Mouse (Mus musculus): ENCODE measurements around the gene Lgals4. TPM values are rescaled to one million over a fixed set of nuclear protein-coding genes. Genes with fewer than 3 reads are reported as not detected.

The Lgals4 gene
- polyA plus RNA-seq, 2 experiments = 0.98 to 2.3 TPM

DNA sequence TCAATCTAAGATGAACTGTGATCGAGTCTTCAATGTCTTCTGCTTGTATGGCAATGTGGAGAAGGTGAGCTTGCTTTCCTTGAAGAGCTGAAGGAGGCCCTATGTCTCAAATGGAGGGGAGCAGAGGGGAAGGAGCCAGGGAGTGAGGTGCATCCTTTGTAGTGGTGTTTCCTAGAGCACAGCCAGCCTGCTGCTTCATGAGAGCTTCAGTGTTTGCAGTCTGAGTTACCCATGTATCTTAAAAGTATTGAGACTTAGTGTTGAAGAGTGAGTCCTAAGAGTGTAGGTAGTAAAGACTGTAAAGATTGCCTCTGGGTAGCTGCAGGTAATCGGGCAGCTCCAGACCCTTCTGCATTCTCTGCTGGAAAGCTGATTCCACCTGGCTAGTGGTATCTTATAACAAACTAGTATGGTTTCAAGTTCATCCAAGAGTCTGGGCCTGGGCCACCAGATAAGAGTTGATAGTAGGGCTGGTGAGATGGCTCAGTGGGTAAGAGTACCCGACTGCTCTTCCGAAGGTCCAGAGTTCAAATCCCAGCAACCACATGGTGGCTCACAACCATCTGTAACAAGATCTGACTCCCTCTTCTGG, 14.7 kb upstream of the Lgals4 start:
- DNase-seq (ENCODE audit: low read depth in 3 of 3, low spot score in 3 of 3) = no peak
- Histone ChIP-seq H3K9ac (replicated peaks) (no peak overlapping the region), H3K27ac (no peak overlapping the region), H3K4me3 (ENCODE audit: insufficient read depth in 1 of 2, low read depth in 2 of 2, low read length in 2 of 2) (no peak overlapping the region), H3K4me1 (replicated peaks; ENCODE audit: control insufficient read depth in 2 of 2, insufficient read depth in 2 of 2, low read length in 1 of 2) (peaks cover 5 to 10% of the 10 kb centered on the region in 2 experiments), H3K9me3 (ENCODE audit: control insufficient read depth, low read length) (no peaks in the 10 kb centered on the region), H3K36me3 (replicated peaks; ENCODE audit: control insufficient read depth, insufficient read depth, low read depth) (peaks cover 92% of the 10 kb centered on the region), H3K4me2 (ENCODE audit: low read depth) (no peak overlapping the region), H3K27me3 (ENCODE audit: control insufficient read depth, insufficient read depth, low read length) (no peaks in the 10 kb centered on the region)
- ATAC-seq (ENCODE audit: insufficient read depth) = peak; percentile 48; the same call in 1 of the 2 replicates
- 55% methylated on average over 4 of the region's 4 CpGs for WGBS (ENCODE audit: insufficient replicate concordance)
- peak; percentile 42 for TF ChIP-seq EP300 (IDR thresholded peaks at IDR 0.05; ENCODE audit: low read depth)
- TF ChIP-seq CTCF (IDR thresholded peaks at IDR 0.05; ENCODE audit: low read depth) = no peak

DNA sequence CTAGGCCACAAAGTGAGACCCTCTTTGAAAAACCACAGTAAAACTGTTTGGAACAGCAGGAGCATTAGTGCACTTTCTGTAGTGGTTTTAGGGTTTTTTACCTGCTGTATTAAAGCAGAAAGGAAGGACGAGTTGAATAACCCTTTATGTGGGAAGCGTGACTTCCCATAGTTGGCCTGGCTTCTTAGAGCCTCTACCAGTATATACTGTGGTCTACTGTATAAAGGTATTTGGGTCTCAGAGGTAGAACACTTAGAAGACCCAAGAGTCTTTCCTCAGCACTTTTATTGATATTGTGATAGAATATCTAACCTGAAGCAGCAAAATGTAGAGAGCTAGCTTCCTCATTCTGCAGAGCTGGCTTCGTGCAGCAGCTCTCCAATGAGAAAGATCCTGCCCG, 14.1 kb upstream of the Lgals4 start:
- ATAC-seq (ENCODE audit: insufficient read depth) (no peak), DNase-seq (ENCODE audit: low read depth in 3 of 3, low spot score in 3 of 3) (no peak)
- Histone ChIP-seq H3K9ac (replicated peaks) (no peak overlapping the region), H3K27me3 (ENCODE audit: control insufficient read depth, insufficient read depth, low read length) (no peaks in the 10 kb centered on the region), H3K4me3 (ENCODE audit: insufficient read depth in 1 of 2, low read depth in 2 of 2, low read length in 2 of 2) (no peak overlapping the region), H3K36me3 (replicated peaks; ENCODE audit: control insufficient read depth, insufficient read depth, low read depth) (peaks cover 86% of the 10 kb centered on the region), H3K9me3 (ENCODE audit: control insufficient read depth, low read length) (no peaks in the 10 kb centered on the region), H3K4me1 (replicated peaks; ENCODE audit: control insufficient read depth in 2 of 2, insufficient read depth in 2 of 2, low read length in 1 of 2) (peaks cover 3 to 11% of the 10 kb centered on the region in 2 experiments), H3K4me2 (ENCODE audit: low read depth) (no peak overlapping the region), H3K27ac (no peak overlapping the region)
- TF ChIP-seq CTCF (IDR thresholded peaks at IDR 0.05; ENCODE audit: low read depth) (no peak), EP300 (IDR thresholded peaks at IDR 0.05; ENCODE audit: low read depth) (no peak)
- WGBS (ENCODE audit: insufficient replicate concordance) = 81% methylated on average over 4 of the region's 4 CpGs

DNA sequence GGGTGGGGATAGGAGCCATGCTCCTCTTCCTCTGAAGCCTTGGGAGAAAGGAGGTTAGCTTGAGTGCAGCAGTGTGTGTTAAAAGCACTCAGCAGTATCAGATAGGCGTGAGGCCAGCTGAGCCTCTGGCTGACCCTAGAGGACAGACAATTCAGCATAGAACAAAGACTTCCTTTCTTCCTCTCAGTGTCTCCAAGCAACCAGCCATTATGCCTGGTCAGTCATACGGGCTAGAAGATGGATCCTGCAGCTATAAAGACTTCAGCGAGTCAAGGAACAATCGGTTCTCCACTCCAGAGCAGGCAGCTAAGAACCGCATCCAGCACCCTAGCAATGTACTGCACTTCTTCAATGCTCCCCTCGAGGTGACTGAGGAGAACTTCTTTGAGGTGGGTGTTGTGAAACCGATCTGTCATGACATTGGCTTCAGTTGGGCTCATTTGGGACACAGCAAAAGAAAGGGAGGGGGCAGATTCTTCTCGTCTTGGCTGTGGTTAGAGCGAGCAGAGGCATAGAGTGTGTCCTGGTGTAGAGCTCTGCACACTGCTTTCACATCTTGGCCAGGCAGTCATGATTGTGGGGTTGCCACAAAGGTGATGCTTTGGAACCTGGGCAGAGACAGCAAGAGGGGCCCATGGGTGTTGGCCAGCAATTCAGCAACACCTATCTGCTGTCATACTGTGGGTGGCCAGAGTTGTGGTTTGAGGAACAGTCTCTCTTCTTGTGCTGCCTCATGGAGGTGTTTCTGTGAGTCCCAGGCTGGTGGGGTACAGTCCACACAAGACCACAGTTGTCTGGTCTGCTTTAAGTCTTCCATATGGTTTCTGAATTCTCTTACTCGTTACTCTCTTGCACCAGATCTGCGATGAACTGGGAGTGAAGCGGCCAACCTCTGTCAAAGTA, 13.0 kb upstream of the Lgals4 start:
- Histone ChIP-seq H3K9ac (replicated peaks) (no peak overlapping the region), H3K9me3 (ENCODE audit: control insufficient read depth, low read length) (no peaks in the 10 kb centered on the region), H3K4me1 (replicated peaks; ENCODE audit: control insufficient read depth in 2 of 2, insufficient read depth in 2 of 2, low read length in 1 of 2) (peaks cover 4 to 17% of the 10 kb centered on the region in 2 experiments), H3K4me3 (ENCODE audit: insufficient read depth in 1 of 2, low read depth in 2 of 2, low read length in 2 of 2) (no peak overlapping the region), H3K4me2 (ENCODE audit: low read depth) (no peak overlapping the region), H3K27me3 (ENCODE audit: control insufficient read depth, insufficient read depth, low read length) (no peaks in the 10 kb centered on the region), H3K36me3 (replicated peaks; ENCODE audit: control insufficient read depth, insufficient read depth, low read depth) (peaks cover 76% of the 10 kb centered on the region), H3K27ac (no peak overlapping the region)
- WGBS (ENCODE audit: insufficient replicate concordance) = 80% methylated on average over 12 of the region's 12 CpGs
- no peak for TF ChIP-seq EP300 (IDR thresholded peaks at IDR 0.05; ENCODE audit: low read depth)
- no peak for TF ChIP-seq CTCF (IDR thresholded peaks at IDR 0.05; ENCODE audit: low read depth)
- DNase-seq (ENCODE audit: low read depth in 3 of 3, low spot score in 3 of 3) (no peak), ATAC-seq (ENCODE audit: insufficient read depth) (no peak)

DNA sequence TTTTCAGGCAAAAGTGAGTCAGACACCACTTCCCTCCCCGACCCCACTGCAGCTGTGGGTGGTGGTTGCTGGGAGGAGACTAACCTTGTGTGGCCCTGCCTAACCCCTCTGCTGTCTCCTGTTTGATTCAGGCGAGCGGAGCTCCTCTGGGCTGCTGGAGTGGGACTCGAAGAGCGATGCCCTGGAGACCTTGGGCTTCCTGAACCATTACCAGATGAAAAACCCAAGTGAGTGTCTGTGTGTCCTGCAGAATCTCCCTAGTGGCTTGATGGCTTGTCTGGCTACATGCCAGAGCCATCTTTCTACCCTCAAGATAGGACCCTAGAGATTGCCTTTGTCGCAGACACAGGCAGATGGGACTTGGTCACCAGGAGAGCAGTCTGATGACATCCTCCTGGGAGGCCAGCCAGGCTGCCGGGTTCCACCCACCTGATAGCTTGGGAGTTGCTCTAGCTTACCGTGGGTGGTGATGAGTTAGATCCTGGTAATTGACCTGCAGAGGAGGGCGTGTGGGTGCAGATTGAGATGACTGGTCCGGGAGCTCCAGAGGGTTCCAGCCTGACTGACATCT, 12.3 kb upstream of the Lgals4 start:
- Histone ChIP-seq H3K36me3 (replicated peaks; ENCODE audit: control insufficient read depth, insufficient read depth, low read depth) (peaks cover 68% of the 10 kb centered on the region), H3K4me1 (replicated peaks; ENCODE audit: control insufficient read depth in 2 of 2, insufficient read depth in 2 of 2, low read length in 1 of 2) (peaks cover 8 to 23% of the 10 kb centered on the region in 2 experiments), H3K27ac (no peak overlapping the region), H3K9me3 (ENCODE audit: control insufficient read depth, low read length) (no peaks in the 10 kb centered on the region), H3K4me3 (ENCODE audit: insufficient read depth in 1 of 2, low read depth in 2 of 2, low read length in 2 of 2) (no peak overlapping the region), H3K27me3 (ENCODE audit: control insufficient read depth, insufficient read depth, low read length) (no peaks in the 10 kb centered on the region), H3K4me2 (ENCODE audit: low read depth) (no peak overlapping the region), H3K9ac (replicated peaks) (no peak overlapping the region)
- no peak for ATAC-seq (ENCODE audit: insufficient read depth)
- no peak for DNase-seq (ENCODE audit: low read depth in 3 of 3, low spot score in 3 of 3)
- 68% methylated on average over 10 of the region's 10 CpGs for WGBS (ENCODE audit: insufficient replicate concordance)
- TF ChIP-seq CTCF (IDR thresholded peaks at IDR 0.05; ENCODE audit: low read depth) = no peak
- no peak for TF ChIP-seq EP300 (IDR thresholded peaks at IDR 0.05; ENCODE audit: low read depth)

DNA sequence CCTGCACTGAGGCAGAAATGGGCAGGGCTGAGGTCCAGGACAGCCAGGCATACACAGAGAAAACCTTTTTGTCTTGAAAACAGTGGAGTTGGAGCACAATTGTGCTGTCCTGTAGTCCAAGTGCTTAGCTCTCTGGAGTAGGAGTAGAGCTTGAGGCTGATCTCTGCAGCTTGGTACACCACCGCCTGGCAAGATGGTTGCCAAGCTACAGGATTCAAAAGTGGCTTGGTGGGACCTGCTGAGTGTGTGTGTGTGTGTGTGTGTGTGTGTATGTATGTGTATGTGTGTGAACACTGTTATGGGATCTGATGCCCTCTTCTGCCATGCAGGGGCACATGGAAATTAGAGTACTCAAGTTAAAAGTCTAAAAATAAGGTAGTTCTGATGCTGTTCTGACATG, 11.1 kb upstream of the Lgals4 start:
- TF ChIP-seq EP300 (IDR thresholded peaks at IDR 0.05; ENCODE audit: low read depth) = no peak
- TF ChIP-seq CTCF (IDR thresholded peaks at IDR 0.05; ENCODE audit: low read depth) = no peak
- no peak for ATAC-seq (ENCODE audit: insufficient read depth)
- Histone ChIP-seq H3K9ac (replicated peaks) (no peak overlapping the region), H3K9me3 (ENCODE audit: control insufficient read depth, low read length) (no peaks in the 10 kb centered on the region), H3K27ac (no peak overlapping the region), H3K36me3 (replicated peaks; ENCODE audit: control insufficient read depth, insufficient read depth, low read depth) (peaks cover 56% of the 10 kb centered on the region), H3K4me3 (ENCODE audit: insufficient read depth in 1 of 2, low read depth in 2 of 2, low read length in 2 of 2) (no peak overlapping the region), H3K4me2 (ENCODE audit: low read depth) (no peak overlapping the region), H3K27me3 (ENCODE audit: control insufficient read depth, insufficient read depth, low read length) (no peaks in the 10 kb centered on the region), H3K4me1 (replicated peaks; ENCODE audit: control insufficient read depth in 2 of 2, insufficient read depth in 2 of 2, low read length in 1 of 2) (peaks cover 8 to 19% of the 10 kb centered on the region in 2 experiments)
- no peak for DNase-seq (ENCODE audit: low read depth in 3 of 3, low spot score in 3 of 3)
- WGBS (ENCODE audit: insufficient replicate concordance) = 63% methylated on average over 1 of the region's 1 CpGs

Measured in liver, embryonic 14.5 days (tissue).